Mouse (Mus musculus) gastrocnemius, postnatal 4 days (tissue): ENCODE measurements at regions not wholly inside any gene's neighbourhood (a gene's known extent, or its start where the extent isn't known, plus 50 kb on each side); places are given as distances from the start of the nearest gene placed in this dataset.

Source experiments
- DNase-seq, 2 experiments: peaks; one replicate each; pipeline ENCODE4 v3.0.0; 2021 to 2022; ENCODE audit warnings: low spot score in 2 of 2, mixed read lengths in 2 of 2

DNA sequence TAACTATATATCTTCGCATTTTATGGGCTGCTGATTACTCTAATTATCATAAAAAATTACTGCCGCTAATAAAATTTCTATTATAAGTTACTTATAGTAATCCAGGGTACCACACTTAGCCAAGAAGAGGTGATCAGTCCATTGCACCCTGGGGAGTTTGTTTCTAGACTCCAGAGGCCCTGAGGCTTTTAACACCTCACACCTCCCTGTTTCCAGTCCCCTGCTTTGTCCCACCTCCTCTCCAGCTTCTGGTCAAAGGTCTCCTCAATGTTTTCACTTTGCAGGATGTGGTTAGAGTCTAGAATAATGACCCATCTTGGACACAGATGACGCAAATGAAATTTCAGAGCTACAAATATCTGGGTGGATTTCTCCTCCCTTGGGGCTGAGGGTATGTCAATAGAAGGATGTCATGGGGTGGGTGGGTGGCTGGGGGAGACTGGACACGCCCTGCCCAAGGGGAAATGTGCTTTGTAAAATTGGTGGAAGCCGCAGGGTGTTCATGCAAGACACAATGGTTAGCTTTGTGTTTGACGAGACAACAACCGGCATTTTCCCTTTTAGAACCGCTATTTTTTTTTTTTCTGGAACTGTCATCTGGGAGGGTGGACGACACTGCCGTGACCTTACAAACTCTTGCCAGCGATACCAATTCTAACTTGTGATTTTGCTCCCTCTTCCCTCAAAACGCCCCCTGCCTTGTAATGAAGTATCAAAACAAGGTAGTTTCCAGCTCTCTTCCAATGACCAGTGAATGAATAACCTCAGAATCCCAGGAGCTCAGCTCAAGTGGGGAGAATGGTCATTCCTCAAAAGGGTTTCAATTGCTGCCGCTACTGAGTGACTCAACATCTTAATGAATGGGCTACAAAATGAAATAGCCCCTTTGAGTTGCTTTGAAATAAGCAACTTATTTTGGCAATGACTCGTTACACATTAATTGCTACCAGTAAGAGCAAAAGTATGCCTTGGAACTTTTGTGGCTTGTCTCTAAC lies 207.0 kb upstream of the Irx3 start:
- DNase-seq: no peak

DNA sequence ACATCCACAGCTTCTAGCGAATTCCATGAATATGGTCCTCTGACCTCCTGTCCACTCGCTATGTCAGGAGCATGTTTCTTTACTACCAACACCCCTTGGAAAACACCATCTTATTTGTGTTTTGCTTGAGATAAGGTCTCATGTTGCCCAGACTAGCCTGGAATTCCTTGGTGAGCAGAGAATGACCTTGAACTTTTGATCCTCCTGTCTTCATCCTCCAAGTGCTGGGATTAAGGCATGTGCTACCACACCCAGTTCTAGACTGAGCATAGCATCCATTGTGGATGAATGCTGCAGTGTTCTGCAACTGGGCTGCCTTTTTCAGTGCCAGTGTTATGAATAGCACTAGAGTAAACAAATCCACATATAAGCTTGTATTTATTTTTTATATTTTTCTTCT lies 203.2 kb upstream of the Irx3 start:
- DNase-seq: no peak

DNA sequence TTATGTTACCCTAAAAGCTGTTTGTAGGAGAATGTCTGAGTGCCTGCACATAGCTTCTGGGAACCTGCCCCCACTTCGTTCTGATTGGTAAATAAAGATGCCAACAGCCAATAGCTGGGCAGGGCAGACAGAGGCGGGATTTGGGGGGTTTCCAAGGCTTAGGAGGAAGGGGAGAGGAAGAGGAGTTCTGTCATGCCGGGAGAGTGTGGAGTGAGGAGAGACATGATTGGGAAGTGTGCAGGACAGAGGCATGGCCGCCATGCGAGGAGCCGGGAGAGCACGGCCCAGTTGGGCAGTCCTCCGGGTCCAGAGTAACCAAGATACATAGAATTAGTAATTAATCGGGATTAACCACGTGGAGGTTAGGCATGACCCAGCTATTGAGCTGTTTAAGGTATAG lies 202.7 kb upstream of the Irx3 start:
- no peak for DNase-seq

DNA sequence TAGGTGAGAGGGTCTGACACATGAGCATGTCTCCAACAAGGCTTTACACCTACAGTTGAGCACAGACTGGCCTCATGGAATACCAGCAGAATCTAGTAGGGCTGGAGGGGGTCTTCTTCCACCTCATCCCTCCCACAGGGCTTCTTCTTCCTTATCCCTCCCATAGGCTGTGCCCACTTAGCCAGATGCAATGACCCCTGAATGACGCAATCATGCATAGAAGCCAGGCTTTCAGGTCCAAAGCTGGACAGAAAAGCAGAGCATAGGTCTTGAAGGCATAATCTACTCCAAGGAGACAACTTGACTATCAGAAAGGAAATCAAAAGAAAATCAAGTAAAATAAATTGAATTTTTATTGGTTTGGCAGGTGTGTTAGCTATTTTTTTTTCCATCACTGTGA lies 198.5 kb upstream of the Irx3 start:
- no peak for DNase-seq

DNA sequence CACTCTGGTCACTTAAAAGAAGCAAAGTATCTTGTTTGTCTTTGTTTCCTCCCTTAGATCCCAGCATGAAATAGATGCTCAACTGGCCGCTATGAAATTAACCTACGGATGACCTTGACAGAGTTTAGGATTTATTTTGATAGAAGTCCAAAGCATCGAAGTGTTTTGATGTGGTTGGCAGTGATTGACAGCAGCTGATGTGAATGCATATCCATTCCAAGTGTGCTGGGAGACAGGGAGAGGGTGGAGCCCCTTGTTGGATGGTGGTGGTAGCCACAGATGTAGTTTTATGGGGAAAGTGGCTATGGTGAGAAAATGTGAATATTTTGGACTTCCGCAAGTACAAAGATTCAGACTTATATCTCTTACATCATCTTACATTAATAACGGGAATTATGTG lies 197.8 kb upstream of the Irx3 start:
- DNase-seq: no peak

DNA sequence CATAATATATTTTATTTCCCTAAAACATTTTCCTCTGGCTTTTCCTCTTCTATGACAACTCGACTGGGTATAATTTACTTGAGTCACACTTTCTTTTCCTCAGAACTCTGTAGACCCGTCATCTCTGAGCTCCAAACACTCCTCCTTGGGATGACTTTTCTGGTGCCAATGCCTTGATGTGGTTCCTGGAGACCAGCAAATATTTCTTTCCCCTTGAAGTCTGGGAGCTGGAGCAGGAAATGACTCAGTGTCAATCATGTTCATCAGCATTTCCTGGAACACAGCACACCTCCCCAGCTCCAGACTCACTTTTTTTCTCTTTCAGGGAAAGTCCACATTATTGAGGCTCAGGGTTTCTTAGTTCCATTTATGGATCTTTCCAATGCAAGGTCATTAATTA lies 197.3 kb upstream of the Irx3 start:
- DNase-seq: no peak

DNA sequence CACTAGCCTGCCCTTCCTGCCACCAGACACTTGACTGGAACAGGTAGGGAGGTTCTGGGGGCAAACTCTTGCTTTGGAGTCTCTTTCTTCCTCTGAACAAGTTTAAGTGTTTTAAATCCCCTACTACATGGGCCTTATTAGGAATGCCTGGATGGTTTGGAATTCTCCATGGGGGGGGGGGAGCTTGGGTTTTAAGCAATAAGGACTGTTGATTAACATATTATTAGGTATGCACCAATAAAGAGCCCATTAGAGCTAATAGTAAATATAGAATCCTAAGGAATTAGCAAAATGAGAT lies 196.0 kb upstream of the Irx3 start:
- DNase-seq: no peak

DNA sequence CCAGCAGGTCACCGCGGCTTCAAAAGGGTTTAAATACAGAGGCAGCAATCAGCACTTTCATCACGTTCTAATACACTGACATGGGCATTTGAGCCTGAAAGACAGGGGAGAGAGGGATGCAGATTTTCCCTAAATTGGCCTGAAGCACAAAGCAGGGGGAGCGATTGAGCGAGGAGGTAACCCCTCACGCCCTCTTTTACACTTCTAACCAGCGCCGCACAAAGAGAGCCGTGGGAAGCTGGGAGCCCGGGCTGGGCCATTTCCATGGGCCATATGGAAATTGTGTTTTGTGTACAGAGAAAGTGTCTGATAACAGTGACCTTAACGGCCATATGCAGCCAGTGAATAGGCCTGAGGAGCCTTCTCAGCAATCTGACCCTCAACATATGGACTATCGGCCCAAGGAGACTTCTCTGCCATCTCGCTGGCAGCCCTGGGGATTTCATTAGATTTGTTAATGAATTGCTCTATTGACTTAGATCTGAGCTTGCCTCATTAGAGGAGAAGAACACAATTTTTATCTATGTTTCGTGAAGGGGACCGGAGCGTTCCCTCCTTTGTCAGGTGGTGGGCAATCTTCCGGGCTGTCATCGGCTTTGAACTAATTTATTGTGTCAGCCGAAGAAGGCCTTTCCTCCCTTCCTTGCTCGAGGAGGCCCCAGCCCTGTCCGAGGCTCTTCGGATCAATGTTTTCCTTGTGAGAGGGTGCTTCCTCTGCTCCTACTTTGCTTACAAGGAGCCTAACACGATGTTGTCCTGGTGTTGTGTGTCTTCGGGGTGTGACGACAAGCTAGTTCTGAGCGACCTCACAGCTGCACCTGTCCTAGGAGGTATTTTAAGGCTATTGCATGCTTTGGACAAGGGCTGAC lies 195.4 kb upstream of the Irx3 start:
- no peak for DNase-seq

DNA sequence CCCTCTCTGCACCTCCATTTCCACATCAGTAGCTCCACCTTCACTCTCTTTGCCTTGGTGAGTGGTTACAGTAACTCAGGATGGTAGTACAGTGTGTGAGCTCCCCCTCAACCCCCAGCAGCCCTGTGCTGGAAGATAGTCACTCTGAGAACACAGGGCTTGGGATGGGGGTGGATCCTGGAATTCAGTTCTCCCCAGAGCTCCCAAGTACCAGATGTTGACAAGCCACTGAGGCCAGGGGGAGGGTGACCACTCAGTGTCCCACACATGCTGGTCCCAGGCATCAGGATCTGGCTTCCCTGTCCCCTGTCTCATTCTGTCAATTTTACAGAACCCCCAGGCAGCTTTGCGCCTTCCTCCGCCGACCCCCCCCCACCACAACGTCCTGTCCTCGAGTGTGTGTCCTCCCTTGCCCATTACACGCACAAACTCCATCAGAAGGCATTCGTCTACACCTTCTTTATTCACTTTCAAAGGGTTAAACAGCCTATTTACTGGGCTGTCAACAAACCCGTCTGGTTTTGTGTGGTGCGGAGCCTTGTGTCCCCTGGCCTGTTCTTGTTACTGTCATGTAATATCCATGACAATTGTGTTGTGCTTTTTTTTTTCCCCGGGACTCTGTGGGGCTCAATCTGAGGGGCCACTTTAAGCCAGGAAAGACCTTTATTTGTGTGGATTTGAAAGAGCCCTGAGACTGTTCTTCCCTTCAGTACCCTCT lies 194.6 kb upstream of the Irx3 start:
- no peak for DNase-seq

DNA sequence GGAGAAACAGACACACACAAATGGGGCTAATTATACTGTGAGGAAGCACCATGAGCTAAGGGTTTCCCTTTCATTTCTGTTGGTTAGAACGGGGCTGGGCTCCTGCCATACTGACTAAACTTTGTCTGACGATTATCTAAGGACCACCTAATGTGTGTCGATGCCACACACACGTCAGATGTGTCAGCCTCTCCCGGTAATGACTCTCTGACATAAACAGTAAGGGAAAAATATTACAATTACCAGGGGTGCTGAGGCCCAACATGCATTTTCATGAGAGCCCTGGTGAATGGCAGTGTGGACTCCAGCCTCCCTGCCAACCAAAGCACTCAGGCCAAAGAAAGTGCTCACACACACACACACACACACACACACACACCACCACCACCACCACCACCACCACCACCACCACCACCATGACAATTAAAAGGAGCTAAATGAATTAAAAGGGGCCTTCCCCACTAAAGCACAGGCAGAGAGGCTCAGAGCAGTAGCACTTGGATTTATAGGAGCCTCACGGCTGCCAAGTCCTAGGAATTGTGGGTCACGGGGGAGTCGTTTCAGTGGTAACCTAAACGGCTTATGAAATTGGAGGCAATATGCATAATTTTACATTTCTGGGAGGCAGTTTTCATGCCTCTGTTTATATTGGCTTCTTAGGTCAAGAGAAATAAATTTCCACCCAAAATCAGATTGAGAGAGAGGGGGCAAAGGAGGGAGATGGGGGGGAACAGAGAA lies 193.7 kb upstream of the Irx3 start:
- no peak for DNase-seq

DNA sequence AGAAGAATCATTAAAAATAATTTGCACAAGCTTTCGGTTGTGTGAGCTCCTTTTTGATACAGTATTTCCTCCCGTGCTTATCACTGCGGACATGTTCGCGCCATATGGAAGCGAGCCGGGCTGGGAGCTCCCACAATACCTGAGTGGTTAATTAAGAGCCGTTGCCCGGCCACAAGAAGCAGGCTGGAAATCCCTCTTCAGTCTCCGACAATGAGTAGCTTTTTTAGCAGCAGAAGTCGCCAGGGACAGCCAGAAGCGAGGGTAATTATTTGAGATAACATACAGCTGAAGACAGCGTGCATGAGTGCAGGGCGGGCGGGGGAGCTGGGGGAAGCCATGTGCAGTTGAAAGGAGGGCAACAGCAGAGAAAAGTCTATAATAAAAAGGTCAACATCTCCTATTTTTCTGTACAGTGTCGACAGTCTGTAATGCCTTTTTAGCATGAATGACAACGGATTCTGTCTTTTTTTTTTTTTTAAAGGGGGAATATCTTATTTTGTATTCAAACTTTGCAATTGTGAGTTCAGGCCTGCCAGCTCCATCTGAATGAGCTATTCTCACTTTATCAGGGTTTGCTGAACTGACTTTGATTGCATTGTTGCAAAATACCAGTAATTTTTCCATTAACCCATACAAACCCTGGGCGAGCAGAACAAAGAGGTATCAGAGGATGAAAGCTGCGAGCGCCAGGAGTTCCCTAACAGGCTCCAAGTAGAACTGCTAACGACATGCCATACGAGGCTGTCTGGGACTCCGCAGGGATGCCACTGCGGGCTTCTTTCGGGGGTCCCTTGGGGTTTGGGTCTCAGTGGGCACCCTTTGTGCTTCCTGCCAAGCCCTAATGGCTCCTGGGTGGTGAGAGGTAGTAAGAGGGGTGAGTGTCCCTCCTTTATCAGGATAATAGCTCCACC lies 189.9 kb upstream of the Irx3 start:
- DNase-seq: no peak

DNA sequence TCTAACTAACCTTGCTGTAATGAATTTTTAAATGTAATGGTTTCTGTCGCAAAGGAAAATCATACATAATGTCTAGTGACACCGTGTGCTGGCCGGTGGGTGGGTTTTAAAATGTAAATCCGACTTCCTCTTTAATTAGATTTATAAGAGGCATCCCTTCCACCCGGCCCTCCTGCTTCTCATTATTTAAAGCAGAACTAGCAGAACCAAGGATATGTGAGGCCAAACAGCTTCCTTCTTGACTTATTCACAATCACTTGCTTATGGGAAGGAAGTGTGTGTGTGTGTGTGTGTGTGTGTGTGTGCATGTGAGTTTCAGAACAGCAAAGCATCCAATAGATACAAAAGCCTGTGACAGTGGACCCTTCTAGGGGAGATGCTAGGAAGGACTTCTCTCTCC lies 189.1 kb upstream of the Irx3 start:
- DNase-seq: no peak

DNA sequence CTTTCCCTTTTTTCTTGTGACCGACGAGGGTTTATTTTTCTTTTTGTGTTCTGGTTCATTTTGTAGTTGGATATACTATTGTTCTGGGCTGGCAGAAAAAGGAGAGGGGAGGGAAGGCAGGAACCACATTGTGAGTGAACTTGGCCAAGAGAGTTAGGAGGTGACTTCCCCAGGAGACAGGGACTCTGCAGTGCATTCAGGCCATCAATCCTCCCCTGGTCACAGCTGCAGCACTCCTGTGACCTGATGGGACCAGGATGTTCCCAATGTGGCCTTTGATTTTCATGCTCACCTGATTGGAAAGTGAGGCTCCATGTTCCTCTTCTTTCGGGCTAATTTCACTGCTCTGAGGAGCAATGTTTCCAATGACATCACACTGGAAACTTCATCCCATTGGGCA lies 188.2 kb upstream of the Irx3 start:
- DNase-seq: no peak

DNA sequence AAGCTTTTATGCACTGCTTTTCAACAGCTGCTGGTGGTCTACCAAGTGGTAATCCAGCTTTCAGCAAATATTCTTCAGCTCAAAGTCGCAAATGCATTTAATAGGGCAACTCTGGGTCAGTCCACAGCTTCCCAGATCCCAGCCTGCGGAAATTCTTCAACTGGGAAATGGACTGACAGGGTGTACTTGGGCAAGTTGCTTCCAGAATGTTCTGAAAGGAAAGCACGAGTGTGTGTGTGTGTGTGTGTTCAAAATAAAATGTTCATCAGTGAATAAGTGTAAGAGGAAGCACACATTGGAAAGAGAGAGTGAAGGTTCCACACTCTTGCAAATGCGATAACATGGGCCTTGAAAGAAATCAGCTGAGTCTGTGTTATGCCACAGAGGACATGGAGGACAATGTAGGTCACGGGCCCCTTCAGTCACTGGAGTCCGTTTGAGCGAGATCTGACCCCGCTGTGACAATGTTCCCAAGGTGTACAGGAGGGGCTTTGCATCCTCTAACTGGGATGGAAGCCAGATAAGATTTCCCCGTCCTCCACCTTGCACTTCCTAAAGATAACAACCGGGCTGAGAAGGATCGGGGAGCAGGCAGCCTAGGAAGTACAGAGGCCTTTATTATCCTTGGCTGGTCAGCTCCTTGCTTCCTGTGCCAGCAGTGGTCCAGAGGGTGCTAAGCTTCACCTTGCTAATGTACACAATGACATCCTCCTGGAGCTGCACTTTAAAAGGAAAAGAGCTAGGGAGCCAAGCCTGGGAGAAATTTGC lies 187.2 kb upstream of the Irx3 start:
- DNase-seq: no peak

DNA sequence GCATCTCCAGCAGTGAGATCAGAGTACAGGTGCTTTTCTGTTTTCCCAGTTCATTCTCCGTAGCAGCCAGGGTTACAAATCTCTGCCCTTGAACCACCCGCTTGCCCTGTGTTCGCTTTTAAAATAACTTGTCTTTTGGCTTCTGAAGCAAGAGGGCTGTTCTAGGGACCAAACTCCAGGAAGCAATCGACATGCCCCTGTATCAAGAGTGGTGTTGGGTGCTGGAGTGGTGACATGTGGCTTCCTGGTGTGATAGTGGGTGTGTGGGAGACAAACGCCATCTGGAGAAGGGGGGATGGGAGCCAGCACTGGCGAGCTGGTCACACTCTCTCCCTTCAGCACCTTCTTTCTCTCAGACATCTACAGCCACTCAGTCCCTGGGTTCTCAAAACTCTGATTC lies 186.0 kb upstream of the Irx3 start:
- no peak for DNase-seq

DNA sequence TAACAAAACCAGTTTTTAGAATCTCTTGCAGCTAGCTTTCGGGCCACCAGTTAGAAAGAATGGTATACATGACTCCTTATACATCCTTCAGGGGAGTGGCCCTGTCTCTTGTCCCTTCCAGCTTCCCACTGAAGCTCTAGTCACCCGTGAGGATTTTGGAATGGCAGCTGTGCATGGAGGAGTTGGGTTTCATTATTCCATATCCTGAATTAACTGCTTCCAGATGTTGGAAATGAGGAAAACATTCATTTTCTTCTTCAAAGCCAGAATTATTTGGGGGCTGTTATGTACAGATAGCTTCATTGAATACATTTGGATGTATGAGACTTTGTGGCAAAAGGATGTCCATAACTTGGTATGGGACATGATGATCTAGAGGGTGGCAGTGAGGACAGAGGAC lies 181.3 kb upstream of the Irx3 start:
- no peak for DNase-seq

DNA sequence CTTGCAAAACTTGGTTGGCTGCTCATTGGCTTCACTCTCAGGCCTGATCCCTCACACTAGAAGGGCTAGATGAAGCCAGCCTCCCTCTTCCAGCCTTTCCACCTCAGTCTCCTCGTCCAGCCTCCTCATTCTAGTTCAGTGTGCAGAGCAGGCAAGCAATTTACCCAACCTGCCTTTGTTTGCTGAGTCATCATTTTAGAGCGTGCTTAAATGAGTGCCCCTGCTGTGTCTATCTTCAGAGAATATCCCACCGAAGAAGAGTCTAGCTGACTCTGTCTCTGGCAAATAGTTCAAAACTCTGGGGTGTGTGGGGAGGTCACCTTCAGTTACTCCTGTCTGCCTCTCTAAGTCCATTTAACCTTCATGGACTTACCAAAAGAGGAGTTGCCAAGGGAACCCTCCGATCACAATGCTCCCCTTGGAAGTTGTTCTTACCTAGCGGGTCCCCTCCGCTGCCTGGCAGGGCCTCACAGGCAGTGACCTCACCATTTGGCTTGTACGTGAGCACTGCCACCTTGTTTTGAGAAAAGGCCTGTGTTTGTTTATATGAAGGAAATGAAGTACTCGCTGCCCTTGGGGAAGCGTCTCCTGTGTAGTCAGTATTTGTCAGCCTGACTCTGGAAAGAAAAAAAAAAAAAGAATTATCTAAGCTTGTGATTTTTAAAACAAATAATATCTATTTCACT lies 175.2 kb upstream of the Irx3 start:
- no peak for DNase-seq

DNA sequence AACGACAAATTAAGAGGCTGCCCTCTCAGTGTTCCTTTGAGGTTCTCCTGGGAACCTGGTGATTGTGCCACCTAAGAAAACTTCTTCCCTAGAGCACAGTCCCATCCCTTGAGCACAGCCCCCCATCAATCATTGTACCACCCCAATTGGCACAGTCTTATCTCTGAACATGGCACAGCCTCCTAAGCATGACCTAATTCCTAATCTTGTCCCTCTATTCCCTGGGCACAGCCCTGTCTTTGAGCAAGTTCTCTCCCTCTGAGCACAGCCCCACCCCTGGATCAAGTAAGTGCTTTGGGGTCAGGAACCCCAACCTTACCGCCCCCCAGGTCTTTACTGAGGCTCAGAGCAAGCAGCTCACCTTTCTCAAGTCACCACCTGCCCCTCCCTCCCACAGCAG lies 173.6 kb upstream of the Irx3 start:
- DNase-seq: no peak

DNA sequence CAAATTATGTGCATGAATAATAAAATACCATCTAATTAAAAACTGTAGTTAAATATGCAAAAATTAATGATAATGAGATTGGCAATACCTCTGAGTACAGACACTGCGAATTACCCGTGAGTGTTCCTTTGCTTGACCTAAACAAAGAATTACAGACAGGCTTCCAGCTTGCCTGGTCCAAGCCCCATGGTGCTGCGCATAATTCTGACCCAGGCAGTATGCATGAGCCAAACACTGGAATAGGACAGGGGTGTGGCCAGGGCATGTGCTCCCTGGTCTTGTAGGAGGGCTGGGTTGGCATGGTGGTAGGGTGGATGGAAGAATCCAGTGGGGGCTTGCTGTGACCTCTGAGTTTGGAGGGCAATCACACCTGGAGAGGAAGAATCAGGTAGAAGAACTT lies 172.8 kb upstream of the Irx3 start:
- DNase-seq: no peak
